Mouse (Mus musculus): ENCODE measurements around the gene Brinp2. TPM values are rescaled to one million over a fixed set of nuclear protein-coding genes. Genes with fewer than 3 reads are reported as not detected.

The Brinp2 gene
- polyA plus RNA-seq, 1 experiment from 2014 or later = 43.7 TPM

GRCm38 (mm10) chr1:158364461-158364860 lies 8.3 kb upstream of the Brinp2 start:
- Histone ChIP-seq H3K27ac (ENCODE audit: low read length) (peak overlapping the region; percentile 96), H3K4me2 (ENCODE audit: low read length) (peak overlapping the region; percentile 62), H3K4me1 (ENCODE audit: control insufficient read depth, insufficient read depth, low read length) (peaks cover 27% of the 10 kb centered on the region), H3K9me3 (replicated peaks; ENCODE audit: control insufficient read depth, low read length, poor library complexity, severe bottlenecking) (no peaks in the 10 kb centered on the region), H3K27me3 (ENCODE audit: control insufficient read depth, insufficient read depth, low read depth, low read length) (no peaks in the 10 kb centered on the region), H3K9ac (ENCODE audit: low read depth, low read length) (peak overlapping the region; percentile 91), H3K36me3 (ENCODE audit: control insufficient read depth, insufficient read depth, low read length) (no peaks in the 10 kb centered on the region), H3K4me3 (ENCODE audit: low read depth, low read length) (peak overlapping the region; percentile 57)
- peak; percentile 75 for ATAC-seq
- WGBS = 23% methylated on average over 1 of the region's 1 CpGs

GRCm38 (mm10) chr1:158362292-158363101 lies 6.4 kb upstream of the Brinp2 start:
- ATAC-seq = peak; percentile 78
- H3K27me3 ChIP-seq (ENCODE audit: control insufficient read depth, insufficient read depth, low read depth, low read length) = no peaks in the 10 kb centered on the region
- peak overlapping the region; percentile 96 for H3K27ac ChIP-seq (ENCODE audit: low read length)
- under 1% methylated on average over 31 of the region's 37 CpGs for WGBS
- peaks cover 27% of the 10 kb centered on the region for H3K4me1 ChIP-seq (ENCODE audit: control insufficient read depth, insufficient read depth, low read length)
- H3K4me2 ChIP-seq (ENCODE audit: low read length) = peak overlapping the region; percentile 62
- peak overlapping the region; percentile 57 for H3K4me3 ChIP-seq (ENCODE audit: low read depth, low read length)
- no peaks in the 10 kb centered on the region for H3K9me3 ChIP-seq (replicated peaks; ENCODE audit: control insufficient read depth, low read length, poor library complexity, severe bottlenecking)
- H3K9ac ChIP-seq (ENCODE audit: low read depth, low read length) = peak overlapping the region; percentile 91
- H3K36me3 ChIP-seq (ENCODE audit: control insufficient read depth, insufficient read depth, low read length) = no peaks in the 10 kb centered on the region

- Histone ChIP-seq H3K36me3 (ENCODE audit: control insufficient read depth, insufficient read depth, low read length) (no peaks in the 10 kb centered on the region), H3K4me3 (ENCODE audit: low read depth, low read length) (peak within 1 kb of the TSS; percentile 57), H3K4me1 (ENCODE audit: control insufficient read depth, insufficient read depth, low read length) (peaks cover 30% of the 10 kb centered on the region), H3K9ac (ENCODE audit: low read depth, low read length) (peak within 1 kb of the TSS; percentile 91), H3K9me3 (replicated peaks; ENCODE audit: control insufficient read depth, low read length, poor library complexity, severe bottlenecking) (no peaks in the 10 kb centered on the region), H3K27ac (ENCODE audit: low read length) (peak within 1 kb of the TSS; percentile 96), H3K4me2 (ENCODE audit: low read length) (peak within 1 kb of the TSS; percentile 62), H3K27me3 (ENCODE audit: control insufficient read depth, insufficient read depth, low read depth, low read length) (no peaks in the 10 kb centered on the region)
- WGBS = 0% methylated on average over 2 of the region's 2 CpGs
- ATAC-seq = no peak; the same call in none of the 2 replicates
Observed at GRCm38 (mm10) chr1:158361964-158362291, 5.8 kb upstream of the Brinp2 start, which contains the start of gene Astn1. TSS of gene Astn1 (plus strand) at chr1:158362273.

GRCm38 (mm10) chr1:158355177-158356050 lies 712 bp downstream of the Brinp2 start:
- 6% methylated on average over 28 of the region's 28 CpGs for WGBS

GRCm38 (mm10) chr1:158353656-158354371 lies 2.3 kb downstream of the Brinp2 start:
- no peak for ATAC-seq
- no peaks in the 10 kb centered on the region for H3K27me3 ChIP-seq (ENCODE audit: control insufficient read depth, insufficient read depth, low read depth, low read length)
- peak overlapping the region; percentile 82 for H3K4me3 ChIP-seq (ENCODE audit: low read depth, low read length)
- H3K4me2 ChIP-seq (ENCODE audit: low read length) = peak overlapping the region; percentile 71
- H3K9ac ChIP-seq (ENCODE audit: low read depth, low read length) = peak overlapping the region; percentile 86
- no peaks in the 10 kb centered on the region for H3K9me3 ChIP-seq (replicated peaks; ENCODE audit: control insufficient read depth, low read length, poor library complexity, severe bottlenecking)
- WGBS = 82% methylated on average over 5 of the region's 5 CpGs
- H3K27ac ChIP-seq (ENCODE audit: low read length) = no peak overlapping the region
- peaks cover 30% of the 10 kb centered on the region for H3K4me1 ChIP-seq (ENCODE audit: control insufficient read depth, insufficient read depth, low read length)
- H3K36me3 ChIP-seq (ENCODE audit: control insufficient read depth, insufficient read depth, low read length) = no peaks in the 10 kb centered on the region

More at GRCm38 (mm10) chr1:158355177-158356050, 712 bp downstream of the Brinp2 start:
- Histone ChIP-seq H3K4me1 (ENCODE audit: control insufficient read depth, insufficient read depth, low read length) (peaks cover 30% of the 10 kb centered on the region), H3K36me3 (ENCODE audit: control insufficient read depth, insufficient read depth, low read length) (no peaks in the 10 kb centered on the region), H3K4me2 (ENCODE audit: low read length) (peak overlapping the region; percentile 71), H3K27ac (ENCODE audit: low read length) (peak overlapping the region; percentile 90), H3K9me3 (replicated peaks; ENCODE audit: control insufficient read depth, low read length, poor library complexity, severe bottlenecking) (no peaks in the 10 kb centered on the region), H3K9ac (ENCODE audit: low read depth, low read length) (peak overlapping the region; percentile 86), H3K27me3 (ENCODE audit: control insufficient read depth, insufficient read depth, low read depth, low read length) (no peaks in the 10 kb centered on the region), H3K4me3 (ENCODE audit: low read depth, low read length) (peak overlapping the region; percentile 82)
- ATAC-seq = peak; percentile 61

- 21% methylated on average over 6 of the region's 6 CpGs for WGBS
- Histone ChIP-seq H3K4me3 (ENCODE audit: low read depth, low read length) (no peak overlapping the region), H3K4me1 (ENCODE audit: control insufficient read depth, insufficient read depth, low read length) (peaks cover 4% of the 10 kb centered on the region), H3K9me3 (replicated peaks; ENCODE audit: control insufficient read depth, low read length, poor library complexity, severe bottlenecking) (no peaks in the 10 kb centered on the region), H3K36me3 (ENCODE audit: control insufficient read depth, insufficient read depth, low read length) (no peaks in the 10 kb centered on the region), H3K27me3 (ENCODE audit: control insufficient read depth, insufficient read depth, low read depth, low read length) (no peaks in the 10 kb centered on the region), H3K9ac (ENCODE audit: low read depth, low read length) (no peak overlapping the region), H3K4me2 (ENCODE audit: low read length) (no peak overlapping the region), H3K27ac (ENCODE audit: low read length) (no peak overlapping the region; the same call in 1 of the 2 replicates)
- peak; percentile 83 for ATAC-seq
Observed at GRCm38 (mm10) chr1:158343243-158343714, 12.8 kb downstream of the Brinp2 start.

- peak; percentile 56; the same call in 1 of the 2 replicates for ATAC-seq
- 24% methylated on average over 2 of the region's 2 CpGs for WGBS
- H3K27ac ChIP-seq (ENCODE audit: low read length) = no peak overlapping the region
- H3K36me3 ChIP-seq (ENCODE audit: control insufficient read depth, insufficient read depth, low read length) = no peaks in the 10 kb centered on the region
- no peaks in the 10 kb centered on the region for H3K27me3 ChIP-seq (ENCODE audit: control insufficient read depth, insufficient read depth, low read depth, low read length)
- no peaks in the 10 kb centered on the region for H3K9me3 ChIP-seq (replicated peaks; ENCODE audit: control insufficient read depth, low read length, poor library complexity, severe bottlenecking)
- no peak overlapping the region for H3K4me2 ChIP-seq (ENCODE audit: low read length)
- no peak overlapping the region for H3K9ac ChIP-seq (ENCODE audit: low read depth, low read length)
- no peaks in the 10 kb centered on the region for H3K4me1 ChIP-seq (ENCODE audit: control insufficient read depth, insufficient read depth, low read length)
- no peak overlapping the region for H3K4me3 ChIP-seq (ENCODE audit: low read depth, low read length)
Observed at GRCm38 (mm10) chr1:158328839-158329238, 27.3 kb downstream of the Brinp2 start.

- Histone ChIP-seq H3K4me3 (ENCODE audit: low read depth, low read length) (no peak overlapping the region), H3K36me3 (ENCODE audit: control insufficient read depth, insufficient read depth, low read length) (no peaks in the 10 kb centered on the region), H3K9ac (ENCODE audit: low read depth, low read length) (no peak overlapping the region), H3K4me1 (ENCODE audit: control insufficient read depth, insufficient read depth, low read length) (no peaks in the 10 kb centered on the region), H3K4me2 (ENCODE audit: low read length) (no peak overlapping the region), H3K27me3 (ENCODE audit: control insufficient read depth, insufficient read depth, low read depth, low read length) (no peaks in the 10 kb centered on the region), H3K27ac (ENCODE audit: low read length) (no peak overlapping the region), H3K9me3 (replicated peaks; ENCODE audit: control insufficient read depth, low read length, poor library complexity, severe bottlenecking) (no peaks in the 10 kb centered on the region)
- no peak for ATAC-seq
- WGBS = 65% methylated on average over 5 of the region's 5 CpGs
Observed at GRCm38 (mm10) chr1:158328126-158328525, 28.0 kb downstream of the Brinp2 start.

Measured in midbrain, embryonic 16.5 days (tissue).